Mouse (Mus musculus): ENCODE measurements around the gene Phldb3. TPM values are rescaled to one million over a fixed set of nuclear protein-coding genes. Genes with fewer than 3 reads are reported as not detected.

Gene Phldb3
- total RNA-seq, 2 experiments from 2014 or later, result 0.21 TPM; not detected in 1

GRCm38 (mm10) chr7:24630116-24630880 is 19.7 kb downstream of the Phldb3 start:
- no peak for DNase-seq (ENCODE audit: low spot score in 2 of 2)

GRCm38 (mm10) chr7:24636264-24636663 is 25.7 kb downstream of the Phldb3 start, which contains the start of gene Lypd3:
Gene Lypd3 (plus strand): TSS chr7:24636550.
- no peak for DNase-seq (ENCODE audit: low spot score in 2 of 2)

GRCm38 (mm10) chr7:24637046-24637445 is 26.5 kb downstream of the Phldb3 start:
- DNase-seq (ENCODE audit: low spot score in 2 of 2), result no peak

GRCm38 (mm10) chr7:24638026-24638856 is 27.7 kb downstream of the Phldb3 start:
- DNase-seq (ENCODE audit: low spot score in 2 of 2), result no peak

GRCm38 (mm10) chr7:24640450-24640849 is 29.9 kb downstream of the Phldb3 start:
- no peak for DNase-seq (ENCODE audit: low spot score in 2 of 2)

- DNase-seq (ENCODE audit: low spot score in 2 of 2), result peak in 1 of 2 experiments; percentile 25
Observed at GRCm38 (mm10) chr7:24642491-24642890, 31.9 kb downstream of the Phldb3 start.

GRCm38 (mm10) chr7:24644492-24644891 is 33.9 kb downstream of the Phldb3 start:
- no peak for DNase-seq (ENCODE audit: low spot score in 2 of 2)

- DNase-seq (ENCODE audit: low spot score in 2 of 2), result no peak
Observed at GRCm38 (mm10) chr7:24644996-24645395, 34.4 kb downstream of the Phldb3 start.

- no peak for DNase-seq (ENCODE audit: low spot score in 2 of 2)
Observed at GRCm38 (mm10) chr7:24646486-24646885, 35.9 kb downstream of the Phldb3 start.

- peak; percentile 16 to 28 for DNase-seq (ENCODE audit: low spot score in 2 of 2)
Observed at GRCm38 (mm10) chr7:24653681-24654080, 43.1 kb downstream of the Phldb3 start.

- DNase-seq (ENCODE audit: low spot score in 2 of 2), result no peak
Observed at GRCm38 (mm10) chr7:24659737-24660357, 49.3 kb downstream of the Phldb3 start.

- no peak for DNase-seq (ENCODE audit: low spot score in 2 of 2)
Observed at GRCm38 (mm10) chr7:24661118-24661904, 50.7 kb downstream of the Phldb3 start.

GRCm38 (mm10) chr7:24662575-24662974 is 52.0 kb downstream of the Phldb3 start:
- DNase-seq (ENCODE audit: low spot score in 2 of 2), result peak; percentile 55 to 75

GRCm38 (mm10) chr7:24664301-24664700 is 53.7 kb downstream of the Phldb3 start:
- no peak for DNase-seq (ENCODE audit: low spot score in 2 of 2)

- DNase-seq (ENCODE audit: low spot score in 2 of 2), result no peak
Observed at GRCm38 (mm10) chr7:24664959-24665358, 54.4 kb downstream of the Phldb3 start.

GRCm38 (mm10) chr7:24671944-24672439 is 61.4 kb downstream of the Phldb3 start:
- no peak for DNase-seq (ENCODE audit: low spot score in 2 of 2)

- no peak for DNase-seq (ENCODE audit: low spot score in 2 of 2)
Observed at GRCm38 (mm10) chr7:24676575-24676974, 66.0 kb downstream of the Phldb3 start, which contains the start of gene Tex101. Gene Tex101 (minus strand): TSS chr7:24676675.

All from left cerebral cortex, adult 18-20 months (tissue).